Mouse (Mus musculus): ENCODE measurements at regions not wholly inside any gene's neighbourhood (a gene's known extent, or its start where the extent isn't known, plus 50 kb on each side); places are given as distances from the start of the nearest gene placed in this dataset.

GRCm38 (mm10) chr5:43093647-43094326 lies 139.2 kb upstream of the Cpeb2 start:
- no peak for TF ChIP-seq POLR2A (IDR thresholded peaks at IDR 0.05; ENCODE audit: insufficient read length, low read depth)
- TF ChIP-seq POLR2AphosphoS2 (IDR thresholded peaks at IDR 0.05; ENCODE audit: insufficient read length, low read depth), result no peak
- TF ChIP-seq CEBPB (IDR thresholded peaks at IDR 0.05; ENCODE audit: insufficient read depth, poor library complexity, severe bottlenecking), result no peak
- no peak for TF ChIP-seq E2F4 (IDR thresholded peaks at IDR 0.05; ENCODE audit: insufficient read depth)
- TF ChIP-seq TCF12 (IDR thresholded peaks at IDR 0.05; ENCODE audit: insufficient read depth, poor library complexity, severe bottlenecking), result no peak
- no peak for TF ChIP-seq MAX (IDR thresholded peaks at IDR 0.05; ENCODE audit: low read depth)
- TF ChIP-seq MYOD1 (IDR thresholded peaks at IDR 0.05; ENCODE audit: control insufficient read depth in 1 of 3, insufficient read length in 2 of 3, low read depth in 2 of 3), result no peak
- TF ChIP-seq USF1 (IDR thresholded peaks at IDR 0.05; ENCODE audit: low read depth), result no peak
